Comparison of ENCODE assay signal across 8 mouse cellular contexts in the genomic region with DNA sequence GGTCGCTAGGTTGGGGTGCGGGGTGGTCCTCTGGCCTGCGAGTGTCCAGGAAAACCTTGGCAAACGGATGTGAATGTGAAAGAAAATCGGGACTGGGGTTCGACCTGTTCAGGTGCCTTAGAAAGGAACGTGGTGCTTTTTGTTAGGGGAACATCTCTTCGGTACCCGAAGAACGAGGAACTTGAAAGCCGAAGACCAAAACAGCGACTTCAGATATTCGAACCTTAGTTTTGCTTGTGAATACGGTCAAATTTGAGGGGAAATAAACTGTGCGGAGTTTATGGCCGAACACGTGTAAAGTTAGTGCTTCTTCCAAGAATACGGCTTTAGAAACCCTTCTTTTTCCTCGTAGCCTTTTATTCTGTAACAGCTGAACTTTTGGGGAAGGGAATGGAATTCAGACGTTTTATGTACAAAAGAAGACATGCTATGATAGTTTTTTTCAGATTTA. TPM values are rescaled to one million over a fixed set of nuclear protein-coding genes. Genes with fewer than 3 reads are reported as not detected.
DNase-seq lines count a peak whose midpoint lies in the region; ATAC-seq lines count a peak whose summit lies in the region.

No protein-coding gene starts in this region.

- H3K4me1 ChIP-seq in kidney, embryonic 16.5 days (ENCODE audit: insufficient read depth, low read length) = peaks cover 24% of the 10 kb centered on the region
- no peaks in the 10 kb centered on the region for H3K4me1 ChIP-seq in hindbrain, embryonic 11.5 days (replicated peaks; ENCODE audit: control insufficient read depth, insufficient read depth, low read length)
- peaks cover 30% of the 10 kb centered on the region for H3K4me1 ChIP-seq in midbrain, embryonic 10.5 days

- no peak for DNase-seq in kidney, postnatal 14 days
- DNase-seq in R1 (ENCODE audit: low read depth, low spot score) = peak; percentile 46
- DNase-seq in hindbrain, embryonic 11.5 days (ENCODE audit: low spot score) = peak; percentile 57
- no peak for DNase-seq in midbrain, embryonic 10.5 days (ENCODE audit: low spot score)
- DNase-seq in adrenal gland, postnatal 4 days (ENCODE audit: low spot score in 2 of 2) = no peak
- no peak for DNase-seq in urinary bladder, postnatal 36 days (ENCODE audit: low spot score in 2 of 2)

- H3K4me2 ChIP-seq in kidney, embryonic 16.5 days (replicated peaks; ENCODE audit: low read depth, low read length) = peak overlapping the region; percentile 81
- H3K4me2 ChIP-seq in hindbrain, embryonic 11.5 days (replicated peaks; ENCODE audit: low read depth, low read length) = peak overlapping the region; percentile 80

- H3K4me3 ChIP-seq in kidney, embryonic 16.5 days (ENCODE audit: low read length) = peak overlapping the region; percentile 92
- H3K4me3 ChIP-seq in hindbrain, embryonic 11.5 days (ENCODE audit: low read depth, low read length) = peak overlapping the region; percentile 97
- H3K4me3 ChIP-seq in midbrain, embryonic 10.5 days = peak overlapping the region; percentile 96

- H3K27me3 ChIP-seq in kidney, embryonic 16.5 days (ENCODE audit: insufficient read depth, low read length) = no peaks in the 10 kb centered on the region
- H3K27me3 ChIP-seq in hindbrain, embryonic 11.5 days (ENCODE audit: control insufficient read depth, insufficient read depth, low read length) = no peaks in the 10 kb centered on the region
- no peaks in the 10 kb centered on the region for H3K27me3 ChIP-seq in midbrain, embryonic 10.5 days (ENCODE audit: low read depth, poor library complexity, severe bottlenecking)

- H3K9me3 ChIP-seq in kidney, embryonic 16.5 days (ENCODE audit: low read length) = no peaks in the 10 kb centered on the region
- no peaks in the 10 kb centered on the region for H3K9me3 ChIP-seq in hindbrain, embryonic 11.5 days (ENCODE audit: control insufficient read depth, low read length)
- H3K9me3 ChIP-seq in midbrain, embryonic 10.5 days (replicated peaks) = peaks cover 5% of the 10 kb centered on the region; the same call in 1 of the 2 replicates

- ATAC-seq in kidney, embryonic 16.5 days (ENCODE audit: low FRiP score, low TSS enrichment) = no peak
- no peak for ATAC-seq in hindbrain, embryonic 11.5 days (ENCODE audit: low FRiP score)
- no peak for ATAC-seq in granulocyte monocyte progenitor cell, adult 5-6 weeks (replicated peaks; ENCODE audit: poor library complexity, severe bottlenecking)

- no peaks in the 10 kb centered on the region for H3K36me3 ChIP-seq in kidney, embryonic 16.5 days (ENCODE audit: insufficient read depth, low read length)
- H3K36me3 ChIP-seq in hindbrain, embryonic 11.5 days (ENCODE audit: control insufficient read depth, insufficient read depth, low read length) = no peaks in the 10 kb centered on the region
- peaks cover 27% of the 10 kb centered on the region for H3K36me3 ChIP-seq in midbrain, embryonic 10.5 days

- H3K27ac ChIP-seq in kidney, embryonic 16.5 days (ENCODE audit: low read length) = peak overlapping the region; percentile 97
- peak overlapping the region; percentile 98 for H3K27ac ChIP-seq in hindbrain, embryonic 11.5 days (ENCODE audit: low read depth, low read length)
- peak overlapping the region; percentile 100 for H3K27ac ChIP-seq in midbrain, embryonic 10.5 days (replicated peaks)

- under 1% methylated on average over 19 of the region's 20 CpGs for WGBS in kidney, embryonic 16.5 days
- under 1% methylated on average over 20 of the region's 20 CpGs for WGBS in hindbrain, embryonic 11.5 days
- under 1% methylated on average over 20 of the region's 20 CpGs for WGBS in midbrain, embryonic 10.5 days

- peak overlapping the region; percentile 100 for H3K9ac ChIP-seq in kidney, embryonic 16.5 days (replicated peaks; ENCODE audit: low read length)
- H3K9ac ChIP-seq in hindbrain, embryonic 11.5 days (ENCODE audit: low read depth, low read length) = peak overlapping the region; percentile 99

RNA-seq across cellular contexts. Expression of a gene that starts 1.0 kb away (rescaled TPM):
- 48.0 and 49.5 TPM in 2 replicates for polyA plus RNA-seq in kidney, embryonic 16.5 days (2015; fragmentation: Nextera tagmentation; extraction: Ambion mirVana)
- 68.2 and 70.2 TPM in 2 replicates for polyA plus RNA-seq in hindbrain, embryonic 11.5 days (2014; fragmentation: Nextera tagmentation; extraction: Ambion mirVana)
- 67.4 TPM in 2 replicates for polyA plus RNA-seq in midbrain, embryonic 10.5 days (2016; fragmentation: Nextera tagmentation; extraction: Ambion mirVana)
- 100 to 1,000 TPM; 155 to 166 TPM for total RNA-seq in adrenal gland, postnatal 4 days (2021)
- total RNA-seq in granulocyte monocyte progenitor cell, adult 5-6 weeks (2014; fragmentation: Nextera tagmentation) = 133 and 140 TPM in 2 replicates
- total RNA-seq in granulocyte monocyte progenitor cell, adult 5-6 weeks (2017) = 139 and 153 TPM in 2 replicates

Comparison
In these comparisons a context has a peak if more than half of its experiments do, and no peak if none do; other contexts are left out.
1. DNase-seq: peak in R1 (single experiment) and hindbrain, embryonic 11.5 days (single experiment); none in kidney, postnatal 14 days (single experiment), midbrain, embryonic 10.5 days (single experiment), adrenal gland, postnatal 4 days (0 of 2) and urinary bladder, postnatal 36 days (0 of 2).
2. Peak in every context shown above with its lines, with median percentiles within 50 percentile points of each other: H3K27ac ChIP-seq and H3K4me3 ChIP-seq.